Mouse (Mus musculus): ENCODE results near the gene Cfap43.

- TF ChIP-seq POLR2A (IDR thresholded peaks at IDR 0.05; ENCODE audit: low read depth, low read length) (no peak), CTCF (IDR thresholded peaks at IDR 0.05; ENCODE audit: extremely low read depth, insufficient read depth, insufficient read length, insufficient replicate concordance) (no peak)
These were observed 188.4 kb downstream of the Cfap43 start for GRCm38 (mm10) chr19:47730691-47731070.
